Mouse (Mus musculus): ENCODE measurements around the gene Slc44a4. TPM values are rescaled to one million over a fixed set of nuclear protein-coding genes. Genes with fewer than 3 reads are reported as not detected.
"Not testable (repeated sequence)": the region's sequence is repeated elsewhere in the genome, so short reads cannot be mapped to it uniquely, and the experiment has no call there.

Gene Slc44a4
- polyA plus RNA-seq, 1 experiment: 14.6 TPM

DNA sequence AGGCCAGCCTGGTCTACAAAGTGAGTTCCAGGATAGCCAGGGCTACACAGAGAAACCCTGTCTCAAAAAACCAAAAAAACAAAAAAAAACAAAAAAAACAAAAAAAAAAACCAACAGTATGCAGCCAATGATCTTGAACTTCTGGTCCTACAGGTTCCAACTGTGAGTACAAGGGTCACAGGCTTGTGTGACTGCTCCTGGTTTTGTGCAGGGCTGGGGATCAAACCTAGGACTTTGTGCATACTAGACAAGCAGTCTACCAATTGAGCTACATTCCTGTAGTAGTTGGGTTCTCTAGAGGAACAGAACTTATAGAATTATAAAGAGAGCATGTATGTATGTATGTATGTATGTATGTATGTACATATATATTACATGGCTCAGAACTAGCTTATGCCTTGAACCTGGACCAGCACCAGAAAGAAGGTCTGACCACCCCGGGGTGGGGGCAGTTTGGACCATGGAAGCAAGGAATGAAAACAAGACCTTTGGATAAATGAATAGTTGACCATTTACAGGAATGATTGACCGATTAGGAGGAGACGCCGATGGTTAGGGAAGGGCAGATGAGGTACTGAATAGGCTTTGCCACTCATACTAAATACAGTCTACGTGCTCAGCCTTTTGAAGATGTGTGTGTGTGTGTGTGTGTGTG, 32.3 kb downstream of the Slc44a4 start:
- Histone ChIP-seq H3ac (ENCODE audit: control insufficient read depth, insufficient read length) (no peak overlapping the region), H3K4me2 (ENCODE audit: low read depth) (no peak overlapping the region), H3K36me3 (ENCODE audit: control insufficient read depth, insufficient read depth) (peaks cover 14% of the 10 kb centered on the region), H3K27me3 (ENCODE audit: control insufficient read depth, insufficient read depth, insufficient read length) (no peaks in the 10 kb centered on the region), H3K79me2 (ENCODE audit: control insufficient read depth, insufficient read depth) (peaks cover 11% of the 10 kb centered on the region), H3K4me3 (no peak overlapping the region)
- TF ChIP-seq E2F4 (IDR thresholded peaks at IDR 0.05; ENCODE audit: insufficient read depth): no peak
- TF ChIP-seq TCF3 (IDR thresholded peaks at IDR 0.05; ENCODE audit: insufficient read length, low read depth): no peak
- no peak for TF ChIP-seq REST (IDR thresholded peaks at IDR 0.05; ENCODE audit: insufficient read depth, insufficient read length)
- TF ChIP-seq POLR2AphosphoS2 (IDR thresholded peaks at IDR 0.05; ENCODE audit: insufficient read length, low read depth): no peak
- no peak for TF ChIP-seq CEBPB (IDR thresholded peaks at IDR 0.05; ENCODE audit: insufficient read depth, poor library complexity, severe bottlenecking)
- no peak for TF ChIP-seq USF1 (IDR thresholded peaks at IDR 0.05; ENCODE audit: low read depth)
- TF ChIP-seq MYOG (IDR thresholded peaks at IDR 0.05; ENCODE audit: control insufficient read depth in 1 of 3, insufficient read depth in 1 of 3, insufficient read length in 2 of 3, low read depth in 2 of 3): no peak
- TF ChIP-seq POLR2A (IDR thresholded peaks at IDR 0.05; ENCODE audit: insufficient read length, low read depth): no peak
- no peak for TF ChIP-seq MAX (IDR thresholded peaks at IDR 0.05; ENCODE audit: low read depth)
- no peak for TF ChIP-seq SRF (IDR thresholded peaks at IDR 0.05; ENCODE audit: control insufficient read depth, insufficient read length, low read depth)
- TF ChIP-seq MYOD1 (IDR thresholded peaks at IDR 0.05; ENCODE audit: control insufficient read depth in 1 of 3, insufficient read length in 2 of 3, low read depth in 2 of 3): no peak
- TF ChIP-seq TCF12 (IDR thresholded peaks at IDR 0.05; ENCODE audit: insufficient read depth, poor library complexity, severe bottlenecking): no peak

DNA sequence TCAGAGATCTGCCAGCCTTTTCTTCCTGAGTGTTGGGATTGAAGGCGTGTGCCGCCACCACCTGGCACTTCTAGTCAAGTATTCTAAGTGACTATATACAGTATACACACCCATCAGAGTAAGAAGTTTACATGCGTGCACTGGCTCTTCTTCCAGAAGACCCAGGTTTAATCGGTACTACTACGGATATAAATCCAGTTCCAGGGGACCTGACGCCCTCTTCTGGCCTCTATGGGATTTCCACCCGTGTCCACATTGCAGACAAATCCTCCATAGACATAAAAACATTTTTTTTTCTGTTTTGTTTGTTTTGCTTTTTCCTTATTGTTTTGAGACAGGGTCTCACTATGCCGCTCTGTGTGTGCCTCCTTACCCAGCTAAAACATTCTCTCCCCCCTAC, 33.3 kb downstream of the Slc44a4 start:
- no peaks in the 10 kb centered on the region for H3K27me3 ChIP-seq (ENCODE audit: control insufficient read depth, insufficient read depth, insufficient read length)
- no peak overlapping the region for H3ac ChIP-seq (ENCODE audit: control insufficient read depth, insufficient read length)
- TF ChIP-seq CEBPB (IDR thresholded peaks at IDR 0.05; ENCODE audit: insufficient read depth, poor library complexity, severe bottlenecking) (no peak), MYOG (IDR thresholded peaks at IDR 0.05; ENCODE audit: control insufficient read depth in 1 of 3, insufficient read depth in 1 of 3, insufficient read length in 2 of 3, low read depth in 2 of 3) (no peak), SRF (IDR thresholded peaks at IDR 0.05; ENCODE audit: control insufficient read depth, insufficient read length, low read depth) (no peak), POLR2AphosphoS2 (IDR thresholded peaks at IDR 0.05; ENCODE audit: insufficient read length, low read depth) (no peak), MYOD1 (IDR thresholded peaks at IDR 0.05; ENCODE audit: control insufficient read depth in 1 of 3, insufficient read length in 2 of 3, low read depth in 2 of 3) (no peak), REST (IDR thresholded peaks at IDR 0.05; ENCODE audit: insufficient read depth, insufficient read length) (no peak), MAX (IDR thresholded peaks at IDR 0.05; ENCODE audit: low read depth) (no peak)
- H3K4me2 ChIP-seq (ENCODE audit: low read depth): no peak overlapping the region
- peaks cover 18% of the 10 kb centered on the region for H3K79me2 ChIP-seq (ENCODE audit: control insufficient read depth, insufficient read depth)
- peaks cover 14% of the 10 kb centered on the region for H3K36me3 ChIP-seq (ENCODE audit: control insufficient read depth, insufficient read depth)
- H3K4me3 ChIP-seq: no peak overlapping the region

DNA sequence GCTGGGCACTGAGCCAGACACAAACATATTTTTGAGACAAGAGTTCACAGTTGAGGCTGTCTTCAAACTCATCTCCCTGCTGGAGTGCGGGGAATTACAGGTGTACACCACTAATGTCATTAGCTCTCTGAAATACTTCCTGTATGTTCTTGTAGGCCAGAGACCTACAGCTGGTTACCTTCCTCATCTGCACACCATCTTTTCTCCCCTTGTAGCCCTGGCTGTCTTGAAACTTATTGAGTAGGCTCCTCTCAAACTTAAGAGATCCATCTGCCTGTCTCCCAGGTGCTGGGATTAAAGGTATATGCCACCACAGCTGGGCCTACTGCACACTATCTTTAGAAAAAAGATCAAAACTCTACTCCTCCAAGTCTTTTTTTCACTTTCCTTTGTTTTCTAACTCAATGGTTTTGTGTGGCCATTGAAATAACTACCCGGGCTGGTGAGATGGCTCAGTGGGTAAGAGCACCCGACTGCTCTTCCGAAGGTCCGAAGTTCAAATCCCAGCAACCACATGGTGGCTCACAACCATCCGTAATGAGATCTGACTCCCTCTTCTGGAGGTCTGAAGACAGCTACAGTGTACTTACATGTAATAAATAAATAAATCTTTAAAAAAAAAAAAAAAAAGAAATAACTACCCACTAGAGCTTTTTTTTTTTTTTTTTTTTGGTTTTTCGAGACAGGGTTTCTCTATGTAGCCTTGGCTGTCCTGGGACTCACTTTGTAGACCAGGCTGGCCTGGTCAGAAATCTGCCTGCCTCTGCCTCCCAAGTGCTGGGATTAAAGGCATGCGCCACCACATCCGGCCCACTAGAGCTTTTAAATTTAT, 34.7 kb downstream of the Slc44a4 start:
- H3K4me2 ChIP-seq (ENCODE audit: low read depth); H3K27me3 ChIP-seq (ENCODE audit: control insufficient read depth, insufficient read depth, insufficient read length); H3ac ChIP-seq (ENCODE audit: control insufficient read depth, insufficient read length); H3K4me3 ChIP-seq: not testable (repeated sequence)
- Histone ChIP-seq H3K36me3 (ENCODE audit: control insufficient read depth, insufficient read depth) (peaks cover 14% of the 10 kb centered on the region), H3K79me2 (ENCODE audit: control insufficient read depth, insufficient read depth) (peaks cover 18% of the 10 kb centered on the region)

DNA sequence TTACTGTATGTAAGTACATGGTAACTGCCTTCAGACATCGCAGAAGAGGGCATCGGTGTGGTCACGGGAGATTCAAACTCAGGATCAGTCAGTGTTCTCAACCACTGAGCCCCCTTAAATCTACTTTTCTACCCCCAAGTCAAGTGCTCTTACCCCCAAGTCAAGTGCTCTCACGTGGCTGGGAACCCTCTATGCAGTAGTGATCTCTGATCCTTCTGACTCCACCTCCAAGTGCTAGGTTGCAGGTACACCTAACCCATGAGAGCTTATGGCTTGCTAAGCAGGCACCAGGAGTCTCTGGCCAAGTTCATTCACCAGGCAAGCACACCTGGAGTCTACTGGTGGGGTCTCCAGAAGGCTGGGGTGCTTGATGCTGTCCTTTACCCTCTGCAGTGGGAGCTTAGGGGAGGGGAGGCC, 35.3 kb downstream of the Slc44a4 start:
- Histone ChIP-seq H3K27me3 (ENCODE audit: control insufficient read depth, insufficient read depth, insufficient read length) (no peaks in the 10 kb centered on the region), H3ac (ENCODE audit: control insufficient read depth, insufficient read length) (no peak overlapping the region), H3K36me3 (ENCODE audit: control insufficient read depth, insufficient read depth) (peaks cover 14% of the 10 kb centered on the region), H3K4me2 (ENCODE audit: low read depth) (no peak overlapping the region), H3K79me2 (ENCODE audit: control insufficient read depth, insufficient read depth) (peaks cover 18% of the 10 kb centered on the region), H3K4me3 (no peak overlapping the region)
- TF ChIP-seq REST (IDR thresholded peaks at IDR 0.05; ENCODE audit: insufficient read depth, insufficient read length): no peak
- TF ChIP-seq MAX (IDR thresholded peaks at IDR 0.05; ENCODE audit: low read depth): no peak
- TF ChIP-seq CEBPB (IDR thresholded peaks at IDR 0.05; ENCODE audit: insufficient read depth, poor library complexity, severe bottlenecking): no peak
- peak; percentile 82 for TF ChIP-seq POLR2AphosphoS2 (IDR thresholded peaks at IDR 0.05; ENCODE audit: insufficient read length, low read depth)
- no peak for TF ChIP-seq TCF3 (IDR thresholded peaks at IDR 0.05; ENCODE audit: insufficient read length, low read depth)
- peak; percentile 44 for TF ChIP-seq POLR2A (IDR thresholded peaks at IDR 0.05; ENCODE audit: insufficient read length, low read depth)
- no peak for TF ChIP-seq E2F4 (IDR thresholded peaks at IDR 0.05; ENCODE audit: insufficient read depth)
- no peak for TF ChIP-seq SRF (IDR thresholded peaks at IDR 0.05; ENCODE audit: control insufficient read depth, insufficient read length, low read depth)
- no peak for TF ChIP-seq MYOD1 (IDR thresholded peaks at IDR 0.05; ENCODE audit: control insufficient read depth in 1 of 3, insufficient read length in 2 of 3, low read depth in 2 of 3)
- no peak for TF ChIP-seq MYOG (IDR thresholded peaks at IDR 0.05; ENCODE audit: control insufficient read depth in 1 of 3, insufficient read depth in 1 of 3, insufficient read length in 2 of 3, low read depth in 2 of 3)
- no peak for TF ChIP-seq USF1 (IDR thresholded peaks at IDR 0.05; ENCODE audit: low read depth)
- TF ChIP-seq TCF12 (IDR thresholded peaks at IDR 0.05; ENCODE audit: insufficient read depth, poor library complexity, severe bottlenecking): no peak
